Mouse (Mus musculus) thymus, postnatal 4 days (tissue): Measurements from ENCODE around the gene Lgals7.
"Not testable (repeated sequence)": the region's sequence is repeated elsewhere in the genome, so short reads cannot be mapped to it uniquely, and the experiment has no call there.

ENCODE experiments used
- DNase-seq: peaks from one replicate; pipeline ENCODE4 v3.0.0; 2021

The Lgals7 gene

DNA sequence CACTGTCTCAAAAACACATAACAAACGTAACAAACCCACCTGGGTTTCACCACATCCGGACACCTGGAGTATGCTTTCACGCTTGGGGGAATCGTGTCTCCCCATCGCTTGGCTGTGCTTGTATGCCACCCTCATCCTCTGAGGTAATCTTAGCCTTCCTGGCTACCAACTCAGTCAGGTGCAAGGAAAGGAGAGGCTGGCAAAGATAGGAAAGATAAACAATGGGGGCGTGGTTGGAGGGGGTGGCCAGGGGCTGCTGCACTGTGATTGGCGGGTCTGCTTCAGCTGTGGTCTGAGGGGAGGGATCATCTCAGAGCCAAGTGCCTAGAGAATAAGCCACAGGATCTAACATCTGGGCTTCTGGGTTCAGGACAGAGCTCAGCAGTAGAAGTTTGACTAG is 16.0 kb downstream of the Lgals7 start:
- peak; percentile 53 for DNase-seq

DNA sequence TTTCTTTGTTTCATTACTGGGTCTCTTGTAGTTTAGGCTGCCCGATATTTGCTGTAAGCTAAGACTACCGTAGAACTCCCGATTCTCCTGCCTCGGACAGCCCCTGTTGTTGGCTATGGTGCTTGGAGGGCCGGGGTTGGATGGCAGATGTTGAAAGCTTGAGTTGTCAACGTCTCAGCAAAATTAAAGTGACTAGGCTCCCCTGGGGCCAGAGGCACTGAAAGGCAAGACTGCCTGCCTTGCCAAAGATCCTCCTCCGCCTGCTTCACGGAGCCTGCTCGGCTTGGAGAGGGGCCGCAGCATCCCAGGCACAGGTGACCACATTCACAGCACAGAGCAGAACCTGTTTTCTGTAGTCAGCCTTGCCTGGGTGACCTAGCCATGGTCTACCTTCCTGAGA is 16.9 kb downstream of the Lgals7 start:
- DNase-seq: no peak

DNA sequence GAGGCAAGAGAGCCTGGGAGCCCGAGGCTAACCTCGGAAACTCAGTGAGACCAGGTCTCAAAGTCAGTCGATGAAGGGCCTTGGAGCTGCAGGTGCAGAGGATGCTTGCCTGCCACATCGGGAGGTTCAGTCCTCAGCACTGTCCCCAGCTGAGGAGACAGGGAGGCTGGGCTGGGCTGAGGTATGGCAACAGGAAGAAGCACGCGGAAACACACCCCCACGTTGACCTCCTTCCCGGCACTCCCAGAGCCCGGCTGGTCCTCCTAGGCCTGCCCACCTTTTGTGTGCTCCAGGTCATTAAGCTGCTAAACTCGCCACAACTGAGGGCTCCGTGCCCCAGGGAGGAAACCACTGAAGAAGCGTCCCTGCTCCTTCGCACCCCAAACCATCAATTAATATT is 17.5 kb downstream of the Lgals7 start, which contains the start of gene Capn12:
TSS of gene Capn12 (plus strand) at position 224 of the 400 bp plus-strand sequence.
- peak; percentile 65 for DNase-seq

DNA sequence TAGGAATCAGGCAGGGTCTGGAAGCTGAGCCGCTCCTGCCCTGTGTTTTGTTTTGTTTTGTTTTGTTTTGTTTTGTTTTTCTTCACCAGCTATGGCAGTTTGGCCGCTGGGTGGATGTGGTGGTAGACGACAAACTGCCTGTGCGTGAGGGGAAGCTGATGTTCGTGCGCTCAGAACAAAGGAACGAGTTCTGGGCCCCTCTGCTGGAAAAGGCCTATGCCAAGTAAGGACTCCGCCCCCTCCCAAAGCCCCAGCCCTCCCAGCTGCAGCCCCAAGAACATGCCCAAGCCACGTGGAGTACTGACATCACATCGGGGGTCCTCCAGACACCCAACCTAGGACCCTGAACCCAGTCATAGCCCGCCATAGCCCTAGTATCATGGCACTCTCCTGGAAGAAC is 19.4 kb downstream of the Lgals7 start:
- peak; percentile 61 for DNase-seq

GRCm38 (mm10) chr7:28883704-28884103 is 20.1 kb downstream of the Lgals7 start:
- DNase-seq: not testable (repeated sequence)

DNA sequence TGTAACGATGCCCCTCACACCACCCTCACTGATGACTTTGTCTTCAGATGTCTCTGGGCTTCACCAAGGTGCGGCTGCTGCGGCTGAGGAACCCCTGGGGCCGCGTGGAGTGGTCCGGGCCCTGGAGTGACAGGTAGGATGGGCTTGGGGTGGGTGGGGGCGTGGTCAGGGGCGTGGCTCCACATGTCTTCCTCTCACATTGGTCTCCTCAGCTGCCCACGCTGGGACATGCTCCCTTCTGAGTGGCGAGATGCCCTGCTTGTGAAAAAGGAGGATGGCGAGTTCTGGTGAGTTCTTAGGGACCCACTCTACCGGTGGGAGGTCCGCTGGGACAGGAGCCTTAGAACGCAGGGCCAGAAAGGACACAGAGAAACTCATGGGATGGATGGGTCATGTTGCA is 22.8 kb downstream of the Lgals7 start:
- DNase-seq: peak; percentile 50

- peak; percentile 44 for DNase-seq
These were observed 25.1 kb downstream of the Lgals7 start for GRCm38 (mm10) chr7:28888701-28889161.

GRCm38 (mm10) chr7:28892601-28893000 is 28.9 kb downstream of the Lgals7 start:
- DNase-seq: no peak

DNA sequence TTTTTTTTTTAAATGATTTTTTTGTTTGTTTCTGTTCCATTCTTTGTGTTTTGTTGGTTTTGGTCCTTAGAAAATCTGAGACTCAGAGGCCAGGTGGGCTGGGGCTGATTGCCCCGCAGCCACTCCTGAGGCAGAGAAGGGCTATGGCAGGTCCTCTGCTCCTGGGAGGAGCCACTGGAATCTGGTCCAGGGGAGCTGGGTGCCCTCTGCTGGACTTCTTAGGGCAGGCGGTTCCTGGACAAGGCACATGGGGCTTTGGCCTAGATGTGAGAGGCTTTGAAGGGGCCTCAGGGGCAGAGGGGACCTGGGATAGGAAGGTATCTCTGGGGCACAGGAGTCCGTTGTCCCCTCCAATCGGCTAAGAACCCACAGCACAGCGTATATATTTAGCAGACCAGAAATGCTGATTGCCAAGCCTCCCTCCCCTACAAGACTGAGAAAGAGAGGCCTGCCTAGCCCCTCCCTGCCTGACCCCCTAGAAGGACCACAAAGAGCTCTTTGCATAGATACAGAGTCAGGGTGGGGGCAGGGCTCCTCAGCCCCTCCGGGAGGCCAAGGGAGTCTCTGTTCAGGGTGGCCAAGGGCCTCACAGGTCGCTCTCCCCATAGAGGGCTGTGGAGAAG is 30.1 kb downstream of the Lgals7 start:
- peak; percentile 48 for DNase-seq

GRCm38 (mm10) chr7:28894942-28895341 is 31.3 kb downstream of the Lgals7 start:
- no peak for DNase-seq

DNA sequence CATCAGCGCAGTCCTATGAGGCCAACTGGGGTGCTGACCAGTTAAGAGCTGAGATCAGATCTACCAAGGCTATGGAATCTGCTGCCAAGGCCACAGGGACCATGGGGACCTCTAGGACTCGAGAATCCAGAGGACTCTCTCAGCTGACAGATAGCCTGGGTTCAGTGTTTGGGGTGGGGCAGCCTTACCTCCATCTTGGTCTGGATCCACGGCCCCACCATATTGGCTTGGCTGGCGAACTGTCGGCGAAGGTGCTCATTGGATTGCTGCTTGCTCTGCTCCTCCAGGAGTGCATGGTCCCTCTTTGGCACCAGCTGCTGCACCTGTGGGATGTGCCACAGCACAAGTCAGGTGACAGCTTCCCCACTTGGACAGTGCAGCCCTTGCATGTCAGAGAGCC is 34.0 kb downstream of the Lgals7 start:
- no peak for DNase-seq

DNA sequence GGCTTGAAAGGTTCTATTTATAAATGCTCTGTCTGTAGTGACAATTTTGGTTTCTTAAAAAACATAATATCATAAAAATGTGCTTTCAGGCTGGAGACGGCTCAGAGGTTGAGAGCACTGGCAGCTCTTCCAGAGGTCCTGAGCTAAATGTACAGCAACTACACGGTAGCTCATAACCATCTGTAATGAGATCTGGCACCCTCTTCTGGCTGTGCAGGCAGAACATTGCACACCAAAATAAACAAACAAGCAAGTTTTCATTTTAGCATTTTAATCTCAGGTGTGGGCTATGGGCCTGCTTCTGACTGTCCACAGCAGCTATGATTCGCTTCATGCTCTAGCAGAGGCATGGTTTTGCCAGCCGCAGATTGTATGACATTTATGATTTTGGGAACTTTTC is 36.3 kb downstream of the Lgals7 start:
- peak; percentile 43 for DNase-seq

DNA sequence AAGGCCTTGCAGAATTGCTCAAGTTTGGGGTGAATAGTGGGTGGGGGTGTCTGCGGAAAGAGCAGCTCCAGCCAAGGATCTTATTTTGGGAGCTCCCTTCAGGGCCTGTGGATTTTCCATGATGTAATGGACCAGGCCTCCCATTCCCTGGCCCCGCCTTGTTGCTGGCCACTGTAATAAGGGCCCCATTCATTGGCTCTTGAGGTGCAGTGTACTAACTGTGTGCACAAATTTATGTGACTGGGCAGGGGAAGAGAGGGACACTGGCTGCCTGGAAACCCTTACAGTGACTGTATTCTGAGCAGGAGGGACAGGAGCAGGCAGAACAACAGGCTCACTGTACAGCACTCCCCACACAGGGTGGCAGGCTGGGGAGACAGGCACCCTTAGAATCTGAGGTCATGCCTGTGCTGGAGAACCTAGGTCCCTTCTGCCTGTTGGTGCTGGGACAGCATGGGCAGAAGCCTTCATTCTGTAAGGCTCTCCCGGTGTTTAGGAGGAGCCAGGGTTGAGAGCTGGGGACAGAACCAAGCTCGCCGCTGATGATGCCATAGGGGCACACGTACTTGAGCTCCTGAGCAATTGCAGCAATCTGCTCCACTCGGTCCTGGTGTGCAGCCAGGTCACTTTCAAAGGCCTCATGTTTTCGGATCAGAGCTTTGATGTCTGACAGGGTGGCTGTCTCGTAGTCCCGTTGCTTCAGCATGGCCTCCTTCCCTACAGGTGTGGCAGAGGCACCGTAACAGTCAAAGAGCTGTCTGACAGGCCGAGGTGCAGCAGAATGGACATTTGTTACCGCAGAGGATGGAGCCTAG is 37.9 kb downstream of the Lgals7 start:
- no peak for DNase-seq

DNA sequence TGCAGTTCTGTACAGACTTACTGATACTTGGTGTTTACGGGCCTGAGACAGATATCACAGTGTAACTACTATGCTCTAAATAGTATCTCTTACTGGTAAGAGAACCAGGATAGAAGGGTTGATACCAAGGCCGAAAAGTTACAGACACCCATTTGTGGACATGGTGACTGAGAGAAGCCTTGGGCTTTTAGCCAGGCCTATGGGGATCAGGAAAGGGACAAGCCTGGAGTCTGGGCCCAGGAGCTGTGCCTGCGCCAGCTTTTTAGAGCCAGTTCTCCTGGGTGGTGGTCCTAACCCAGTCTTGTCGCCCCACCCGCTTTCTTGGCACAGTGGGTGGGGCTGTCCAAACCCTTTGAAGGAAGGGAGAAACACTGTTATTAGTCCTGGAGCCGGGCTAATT is 38.5 kb downstream of the Lgals7 start:
- DNase-seq: no peak

DNA sequence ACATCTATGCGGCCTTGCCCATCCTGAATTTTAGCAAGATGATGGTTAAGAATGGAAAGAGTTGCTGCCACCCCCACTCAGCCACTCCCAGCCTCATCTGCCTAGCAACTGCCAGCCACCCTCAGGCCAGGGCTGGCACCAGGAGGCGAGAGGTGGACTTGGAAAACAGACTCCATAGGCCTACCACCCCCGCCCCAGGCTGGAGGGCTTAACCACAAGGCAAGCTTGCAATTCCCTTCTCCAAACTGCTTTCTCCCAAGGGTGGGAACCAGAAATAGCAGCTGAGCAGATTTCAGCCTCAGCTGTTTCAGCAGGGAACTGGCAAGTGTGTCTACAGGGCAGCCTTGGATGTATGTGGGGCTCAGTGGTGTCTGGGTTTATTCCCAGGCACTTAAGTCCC is 39.2 kb downstream of the Lgals7 start:
- no peak for DNase-seq

DNA sequence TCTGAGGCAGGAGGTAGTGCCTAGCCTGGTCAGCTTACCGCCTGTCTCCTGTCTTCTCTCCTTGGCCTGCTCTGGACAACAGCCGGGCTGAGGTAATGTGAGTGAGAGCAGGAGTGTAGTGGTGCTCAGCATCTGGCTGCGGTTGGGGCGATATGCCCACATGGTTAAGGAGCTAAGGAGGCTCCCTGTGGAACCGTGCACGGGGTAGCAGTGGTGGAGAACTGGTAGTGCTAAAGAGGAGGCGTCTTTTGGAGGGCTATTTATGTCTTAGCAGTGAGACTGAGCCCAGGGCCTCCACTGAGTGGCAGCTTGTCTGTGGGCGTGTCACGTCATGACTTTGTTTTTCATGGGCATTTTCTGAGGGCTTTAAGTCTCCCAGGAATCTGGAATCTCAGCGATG is 40.1 kb downstream of the Lgals7 start:
- no peak for DNase-seq

DNA sequence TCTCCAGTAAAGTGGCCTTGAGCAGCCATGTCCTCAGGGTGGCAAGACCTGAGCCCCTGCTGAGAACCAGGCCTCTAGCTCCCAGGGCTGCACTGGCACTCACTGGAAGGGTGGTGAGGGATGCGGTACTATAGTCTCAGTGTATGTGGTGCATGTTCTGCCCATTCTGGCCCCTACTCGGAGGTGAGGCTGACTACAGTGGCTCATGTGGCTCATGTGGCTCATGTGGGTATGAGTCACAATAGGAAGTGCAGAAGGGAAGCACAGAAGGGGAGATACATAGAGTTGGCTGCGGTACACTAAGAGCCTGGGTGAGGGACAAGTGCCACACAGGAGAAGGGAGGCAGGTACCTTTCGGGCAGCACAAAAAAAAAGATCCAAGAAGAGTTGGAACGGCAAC is 43.5 kb downstream of the Lgals7 start:
- DNase-seq: no peak

DNA sequence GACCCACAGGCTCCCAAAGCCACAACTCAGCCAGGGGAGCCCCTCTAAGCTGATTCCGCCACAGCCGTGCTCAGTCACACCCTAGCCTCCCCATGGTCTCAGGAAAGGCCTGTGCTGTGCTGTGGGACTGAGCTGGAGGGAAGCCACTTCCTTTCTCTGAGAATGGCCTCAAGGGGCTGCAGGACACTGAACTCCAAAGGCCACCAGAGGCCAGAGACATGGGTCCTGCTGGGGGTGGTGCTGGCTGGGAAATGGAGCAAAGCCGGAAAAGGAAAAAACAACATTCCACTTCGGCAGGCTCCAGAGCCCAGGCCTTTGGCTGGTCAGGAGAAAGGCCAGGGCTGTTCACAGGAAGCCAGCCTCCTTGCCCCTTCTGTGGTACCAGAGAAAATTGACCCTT is 48.0 kb downstream of the Lgals7 start:
- no peak for DNase-seq

DNA sequence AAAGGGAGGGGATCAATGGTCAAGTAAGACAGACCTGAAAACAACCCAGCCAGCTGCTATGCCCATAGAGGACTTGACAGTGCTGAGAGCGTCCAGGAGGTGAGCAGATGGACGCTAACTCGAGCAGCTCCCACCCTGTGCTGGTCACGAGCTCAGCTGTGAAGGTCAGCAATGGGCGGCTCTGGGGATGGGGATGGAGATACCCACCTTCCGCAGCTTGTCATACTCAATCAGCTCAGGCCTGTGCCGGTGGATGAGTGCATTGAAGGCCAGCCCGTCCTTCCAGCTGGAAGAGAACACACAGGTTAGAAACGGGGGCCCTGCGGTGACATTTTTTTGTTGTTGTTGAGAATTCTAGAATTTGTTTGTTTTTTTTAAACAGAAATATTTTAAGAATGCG is 49.5 kb downstream of the Lgals7 start:
- no peak for DNase-seq
